Mouse (Mus musculus) liver, adult 2 months (tissue): ENCODE results near the gene Me3. TPM values are rescaled to one million over a fixed set of nuclear protein-coding genes. Genes with fewer than 3 reads are reported as not detected.

Experiments used
- DNase-seq: peaks from one replicate; pipeline ENCODE4 v3.0.0-alpha.2; 2011; ENCODE audit warnings: low read depth, low spot score; ENCODE audit errors: extremely low read depth
- H3K27ac ChIP-seq: fragments of 200-500 bp; replicated peaks from 2 replicates; pipeline ENCODE4 v1.5.1; 2012; ENCODE audit warnings: low read depth, mild to moderate bottlenecking, control low read depth, inconsistent platforms, low read length; ENCODE audit not compliant: insufficient read depth
- H3K27me3 ChIP-seq: fragments of 200-500 bp; 2 replicates; pipeline ENCODE4 v1.6.1; 2012; ENCODE audit warnings: mild to moderate bottlenecking, moderate library complexity, low read length, inconsistent platforms; ENCODE audit not compliant: control insufficient read depth, insufficient read depth
- H3K36me3 ChIP-seq: fragments of 200-500 bp; 2 replicates; pipeline ENCODE4 v1.6.1; 2012; ENCODE audit warnings: low read length, inconsistent platforms; ENCODE audit not compliant: control insufficient read depth, insufficient read depth
- H3K4me1 ChIP-seq: fragments of 200-500 bp; 2 replicates; pipeline ENCODE4 v1.6.1; 2011; ENCODE audit warnings: low read length; ENCODE audit not compliant: control insufficient read depth, insufficient read depth
- H3K4me3 ChIP-seq: fragments of 200-500 bp; 2 replicates; pipeline ENCODE4 v1.5.1; 2011; ENCODE audit warnings: low read depth, mild to moderate bottlenecking, control low read depth, low read length, moderate library complexity; ENCODE audit not compliant: insufficient read depth
- H3K79me2 ChIP-seq: fragments of 200-500 bp; 2 replicates; pipeline ENCODE4 v1.6.1; 2012; ENCODE audit warnings: inconsistent platforms, mild to moderate bottlenecking, low read length, moderate library complexity; ENCODE audit not compliant: control insufficient read depth, insufficient read depth
- H3K9ac ChIP-seq: fragments of 200-500 bp; 2 replicates; pipeline ENCODE4 v1.6.1; 2012; ENCODE audit warnings: low read depth, mild to moderate bottlenecking, control low read depth, inconsistent platforms, low read length
- CTCF ChIP-seq: fragments of 200-500 bp; IDR thresholded peaks from 2 replicates; pipeline ENCODE4 v1.5.1; 2011; ENCODE audit warnings: low read depth, low read length, control low read depth
- POLR2A ChIP-seq: fragments of 200-500 bp; IDR thresholded peaks from 2 replicates; pipeline ENCODE4 v1.6.1; 2011; ENCODE audit warnings: low read length, control low read depth; ENCODE audit not compliant: insufficient read depth; ENCODE audit errors: extremely low read depth
- WGBS: fragments of 180-500 bp; shearing (Covaris S2); methylation state at CpG from one replicate; pipeline ENCODE4 v1.1.7; 2018; 5-methylcytosine and 5-hydroxymethylcytosine counted together
- polyA plus RNA-seq: library from polyadenylated mRNA; depleted of rRNA; stranded (reverse); fragments of >200 nt; gene quantifications from 2 replicates; pipeline ENCODE4 v1.2.3, GENCODE M21; 2012
- total RNA-seq: library from RNA; depleted of rRNA; stranded (reverse); fragments of >200 nt; gene quantifications from 2 replicates; pipeline ENCODE4 v1.2.3, GENCODE M21; 2014

Gene Me3
- total and polyA plus RNA-seq, 2 experiments, result 0.06 to 0.28 TPM

GRCm38 (mm10) chr7:89607329-89607728 is 24.9 kb upstream of the Me3 start:
- H3K79me2 ChIP-seq, result no peaks in the 10 kb centered on the region
- no peaks in the 10 kb centered on the region for H3K4me1 ChIP-seq
- no peak for DNase-seq
- WGBS, result 96% methylated on average over 6 of the region's 6 CpGs
- H3K27ac ChIP-seq, result no peak overlapping the region
- H3K4me3 ChIP-seq, result no peak overlapping the region
- no peak for TF ChIP-seq CTCF
- no peaks in the 10 kb centered on the region; the same call in 1 of the 2 replicates for H3K27me3 ChIP-seq
- no peaks in the 10 kb centered on the region for H3K36me3 ChIP-seq
- H3K9ac ChIP-seq, result no peak overlapping the region

GRCm38 (mm10) chr7:89611236-89611635 is 21.0 kb upstream of the Me3 start:
- no peaks in the 10 kb centered on the region for H3K79me2 ChIP-seq
- no peaks in the 10 kb centered on the region for H3K4me1 ChIP-seq
- H3K4me3 ChIP-seq, result no peak overlapping the region
- WGBS, result 93% methylated on average over 7 of the region's 7 CpGs
- no peak overlapping the region for H3K27ac ChIP-seq
- DNase-seq, result no peak
- no peaks in the 10 kb centered on the region for H3K27me3 ChIP-seq
- TF ChIP-seq POLR2A, result no peak
- no peak for TF ChIP-seq CTCF
- no peak overlapping the region for H3K9ac ChIP-seq
- H3K36me3 ChIP-seq, result no peaks in the 10 kb centered on the region

- no peaks in the 10 kb centered on the region for H3K36me3 ChIP-seq
- no peak overlapping the region for H3K9ac ChIP-seq
- H3K4me1 ChIP-seq, result no peaks in the 10 kb centered on the region
- H3K79me2 ChIP-seq, result no peaks in the 10 kb centered on the region
- no peak for TF ChIP-seq CTCF
- no peak for TF ChIP-seq POLR2A
- H3K4me3 ChIP-seq, result no peak overlapping the region
- no peaks in the 10 kb centered on the region for H3K27me3 ChIP-seq
- no peak overlapping the region for H3K27ac ChIP-seq
- no peak for DNase-seq
- WGBS, result 83% methylated on average over 6 of the region's 6 CpGs
Observed at GRCm38 (mm10) chr7:89616235-89616634, 16.0 kb upstream of the Me3 start.

GRCm38 (mm10) chr7:89623331-89623730 is 8.9 kb upstream of the Me3 start:
- WGBS, result 84% methylated on average over 4 of the region's 4 CpGs
- no peak overlapping the region for H3K27ac ChIP-seq
- H3K4me1 ChIP-seq, result no peaks in the 10 kb centered on the region
- no peak for DNase-seq
- H3K36me3 ChIP-seq, result no peaks in the 10 kb centered on the region
- no peak overlapping the region for H3K9ac ChIP-seq
- no peak for TF ChIP-seq CTCF
- no peak for TF ChIP-seq POLR2A
- H3K27me3 ChIP-seq, result no peaks in the 10 kb centered on the region
- no peaks in the 10 kb centered on the region for H3K79me2 ChIP-seq
- H3K4me3 ChIP-seq, result no peak overlapping the region

GRCm38 (mm10) chr7:89627393-89627792 is 4.8 kb upstream of the Me3 start:
- no peak overlapping the region for H3K4me3 ChIP-seq
- H3K9ac ChIP-seq, result no peak overlapping the region
- no peak for DNase-seq
- no peaks in the 10 kb centered on the region for H3K4me1 ChIP-seq
- H3K27ac ChIP-seq, result no peak overlapping the region
- H3K27me3 ChIP-seq, result no peaks in the 10 kb centered on the region
- no peaks in the 10 kb centered on the region for H3K79me2 ChIP-seq
- TF ChIP-seq CTCF, result no peak
- no peak for TF ChIP-seq POLR2A
- H3K36me3 ChIP-seq, result no peaks in the 10 kb centered on the region

- H3K27me3 ChIP-seq, result no peaks in the 10 kb centered on the region
- WGBS, result 9% methylated on average over 2 of the region's 2 CpGs
- no peaks in the 10 kb centered on the region for H3K36me3 ChIP-seq
- no peaks in the 10 kb centered on the region for H3K79me2 ChIP-seq
- no peaks in the 10 kb centered on the region; the same call in 1 of the 2 replicates for H3K4me1 ChIP-seq
- H3K9ac ChIP-seq, result no peak overlapping the region
- H3K27ac ChIP-seq, result no peak overlapping the region
- no peak overlapping the region for H3K4me3 ChIP-seq
- TF ChIP-seq POLR2A (no peak), CTCF (no peak)
- DNase-seq, result no peak
Observed at GRCm38 (mm10) chr7:89628006-89628405, 4.2 kb upstream of the Me3 start.
